Mouse (Mus musculus) naive thymus-derived CD4-positive, alpha-beta T cell, adult 2 months (primary cell): ENCODE data around the gene Mrgpra2b.
"Not testable (repeated sequence)": the region's sequence is repeated elsewhere in the genome, so short reads cannot be mapped to it uniquely, and the experiment has no call there.

ENCODE experiments used
- DNase-seq: peaks from one replicate; pipeline ENCODE4 v3.0.0-alpha.2; 2011; ENCODE audit warnings: low read depth

Gene Mrgpra2b

GRCm38 (mm10) chr7:47528762-47529161 is at the start of gene Mrgpra2b:
Gene Mrgpra2b (minus strand): TSS chr7:47528862.
- DNase-seq: no peak

GRCm38 (mm10) chr7:47516379-47516778 is 12.3 kb downstream of the Mrgpra2b start:
- no peak for DNase-seq

GRCm38 (mm10) chr7:47515050-47515449 is 13.6 kb downstream of the Mrgpra2b start:
- DNase-seq: no peak

GRCm38 (mm10) chr7:47502953-47503352 is 25.7 kb downstream of the Mrgpra2b start:
- DNase-seq: no peak

- not testable (repeated sequence) for DNase-seq
Measured at GRCm38 (mm10) chr7:47491266-47491665, 37.4 kb downstream of the Mrgpra2b start.

GRCm38 (mm10) chr7:47489438-47489837 is 39.2 kb downstream of the Mrgpra2b start:
- DNase-seq: not testable (repeated sequence)

- not testable (repeated sequence) for DNase-seq
Measured at GRCm38 (mm10) chr7:47483181-47483580, 45.5 kb downstream of the Mrgpra2b start.

GRCm38 (mm10) chr7:47473904-47474303 is 54.8 kb downstream of the Mrgpra2b start:
- not testable (repeated sequence) for DNase-seq

- DNase-seq: not testable (repeated sequence)
Measured at GRCm38 (mm10) chr7:47465278-47465981, 63.2 kb downstream of the Mrgpra2b start.

GRCm38 (mm10) chr7:47452015-47452414 is 76.6 kb downstream of the Mrgpra2b start, which contains the start of gene Mrgpra2a:
Gene Mrgpra2a (minus strand): TSS chr7:47452139.
- not testable (repeated sequence) for DNase-seq

- DNase-seq: not testable (repeated sequence)
Measured at GRCm38 (mm10) chr7:47445729-47446128, 82.9 kb downstream of the Mrgpra2b start.

- not testable (repeated sequence) for DNase-seq
Measured at GRCm38 (mm10) chr7:47436463-47436862, 92.2 kb downstream of the Mrgpra2b start.

GRCm38 (mm10) chr7:47427815-47428508 is 100.7 kb downstream of the Mrgpra2b start:
- DNase-seq: not testable (repeated sequence)
